Mouse (Mus musculus): ENCODE results near the gene Pdp2. TPM values are rescaled to one million over a fixed set of nuclear protein-coding genes. Genes with fewer than 3 reads are reported as not detected.
A peak's percentile ranks its signal among the peaks of the same experiment; 100 is the strongest.

The Pdp2 gene
- total and polyA plus RNA-seq, 2 experiments from 2014 or later: 16.0 to 18.0 TPM

DNA sequence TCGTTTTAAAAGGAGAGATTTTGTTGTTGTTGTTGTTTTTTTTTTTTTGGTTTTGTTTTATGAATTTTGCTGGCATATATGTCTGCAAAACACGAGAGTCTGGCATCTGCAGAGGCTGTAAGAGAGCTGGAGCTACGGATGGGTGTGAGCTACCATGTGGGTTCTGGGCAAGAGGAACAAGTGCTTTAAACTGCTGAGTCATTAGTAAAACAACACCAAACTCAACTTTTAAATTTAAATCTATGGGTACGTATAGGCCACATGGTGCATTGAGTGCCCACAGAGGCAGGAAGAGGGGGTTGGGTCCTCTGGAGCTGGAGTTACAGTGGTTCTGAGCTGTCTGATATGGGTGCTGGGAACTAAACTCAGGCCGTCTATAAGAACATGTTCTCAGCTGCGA, 46.8 kb downstream of the Pdp2 start:
- TF ChIP-seq CTCF (IDR thresholded peaks at IDR 0.05): no peak
- WGBS: 93% methylated on average over 6 of the region's 6 CpGs

DNA sequence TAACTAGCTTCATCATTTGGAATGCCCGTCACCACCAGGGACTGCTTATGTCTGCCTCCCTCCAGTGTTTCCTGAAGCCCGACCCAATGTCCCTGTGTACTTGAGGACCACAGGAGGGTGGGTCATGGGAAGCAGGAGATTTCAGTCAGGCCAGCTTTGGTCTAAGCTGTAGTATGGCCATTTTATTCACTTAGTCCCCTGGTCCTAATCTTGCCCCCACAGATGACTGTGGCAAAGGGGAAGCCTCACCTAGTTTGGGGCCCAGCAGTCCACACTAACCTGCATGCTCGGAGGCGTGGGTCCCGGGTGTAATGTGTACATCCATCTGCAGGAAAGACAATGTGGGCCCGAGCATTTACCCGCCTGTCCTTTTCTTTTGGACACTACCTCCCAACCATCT, 49.0 kb downstream of the Pdp2 start:
- no peak for TF ChIP-seq CTCF (IDR thresholded peaks at IDR 0.05)
- Histone ChIP-seq H3K27ac (ENCODE audit: low read depth, low read length) (no peak overlapping the region), H3K4me1 (ENCODE audit: insufficient read depth, low read length) (peaks cover 10% of the 10 kb centered on the region; the same call in 1 of the 2 replicates), H3K9ac (replicated peaks; ENCODE audit: low read length, poor library complexity, severe bottlenecking) (peak overlapping the region; percentile 71; the same call in 1 of the 2 replicates), H3K36me3 (ENCODE audit: insufficient read depth, low read length) (peaks cover under 1% of the 10 kb centered on the region; the same call in 1 of the 2 replicates), H3K4me3 (ENCODE audit: low read depth, low read length) (peak overlapping the region; percentile 67; the same call in 1 of the 2 replicates), H3K27me3 (ENCODE audit: insufficient read depth, low read length) (no peaks in the 10 kb centered on the region), H3K9me3 (ENCODE audit: low read length) (no peaks in the 10 kb centered on the region), H3K4me2 (ENCODE audit: low read depth, low read length, poor library complexity, severe bottlenecking) (peak overlapping the region; percentile 63)
- ATAC-seq (ENCODE audit: low FRiP score) (no peak), DNase-seq (ENCODE audit: low spot score) (no peak)
- WGBS: 88% methylated on average over 7 of the region's 7 CpGs

More for the DNA sequence above, 46.8 kb downstream of the Pdp2 start:
- Histone ChIP-seq H3K36me3 (ENCODE audit: insufficient read depth, low read length) (peaks cover 3% of the 10 kb centered on the region; the same call in 1 of the 2 replicates), H3K9me3 (ENCODE audit: low read length) (no peaks in the 10 kb centered on the region), H3K27me3 (ENCODE audit: insufficient read depth, low read length) (no peaks in the 10 kb centered on the region), H3K4me2 (ENCODE audit: low read depth, low read length, poor library complexity, severe bottlenecking) (no peak overlapping the region), H3K4me3 (ENCODE audit: low read depth, low read length) (no peak overlapping the region), H3K27ac (ENCODE audit: low read depth, low read length) (no peak overlapping the region), H3K4me1 (ENCODE audit: insufficient read depth, low read length) (peaks cover 10% of the 10 kb centered on the region; the same call in 1 of the 2 replicates), H3K9ac (replicated peaks; ENCODE audit: low read length, poor library complexity, severe bottlenecking) (no peak overlapping the region)
- no peak for DNase-seq (ENCODE audit: low spot score)
- no peak for ATAC-seq (ENCODE audit: low FRiP score)

- peaks cover 10% of the 10 kb centered on the region; the same call in 1 of the 2 replicates for H3K4me1 ChIP-seq (ENCODE audit: insufficient read depth, low read length)
- ATAC-seq (ENCODE audit: low FRiP score): no peak; the same call in 1 of the 2 replicates
Observed at GRCm38 (mm10) chr8:104640831-104641370, 49.6 kb downstream of the Pdp2 start.

DNA sequence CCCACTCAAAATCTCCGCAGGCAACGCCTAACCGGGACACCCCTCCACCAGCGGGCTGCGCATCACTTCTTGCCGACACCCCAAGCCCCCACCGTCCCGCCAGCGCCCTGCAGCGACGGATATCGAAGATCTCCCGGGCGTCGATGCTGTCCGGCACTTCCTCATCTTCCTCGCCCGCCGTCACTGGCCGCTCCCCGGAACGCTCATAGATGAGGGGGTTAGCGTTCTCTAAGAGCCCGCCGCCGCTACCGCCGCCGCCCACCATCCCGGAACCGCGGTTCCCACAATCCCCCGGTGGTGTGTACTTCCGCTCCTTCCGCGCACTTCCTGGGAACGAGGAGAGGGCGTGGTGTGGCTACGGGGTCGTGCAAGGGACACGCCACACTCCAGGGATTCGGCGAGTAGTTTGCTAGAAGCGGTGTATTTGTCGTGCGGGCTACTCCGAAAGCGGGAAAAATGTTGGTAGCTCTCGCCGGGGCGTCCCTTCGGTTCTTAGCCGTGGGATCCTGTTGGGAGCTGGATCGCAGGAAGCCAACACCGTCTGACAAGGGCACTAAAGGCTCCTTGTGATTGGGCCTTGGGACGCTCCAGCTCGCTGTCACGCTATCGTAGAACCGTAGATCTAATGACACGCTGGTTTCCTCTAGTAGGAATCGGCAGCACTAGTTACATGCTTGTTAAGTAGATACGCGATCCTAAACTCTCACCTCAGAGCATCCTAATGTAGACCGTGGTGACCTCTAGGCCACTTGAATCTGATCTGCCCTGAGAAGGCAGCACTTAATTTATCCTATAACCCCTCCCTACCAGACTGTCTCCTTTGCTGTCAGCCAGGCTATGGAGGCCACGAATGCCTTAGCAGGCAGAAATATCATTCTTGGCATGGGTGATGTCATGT, 50.4 kb downstream of the Pdp2 start, which contains the start of gene Ciao2b:
Ciao2b (minus strand) TSS at position 540 of the 898 bp plus-strand sequence.
- H3K36me3 ChIP-seq (ENCODE audit: insufficient read depth, low read length): no peaks in the 10 kb centered on the region
- peak; percentile 96 for ATAC-seq (ENCODE audit: low FRiP score)
- WGBS: 1% methylated on average over 66 of the region's 66 CpGs
- peak within 1 kb of the TSS; percentile 63 for H3K4me2 ChIP-seq (ENCODE audit: low read depth, low read length, poor library complexity, severe bottlenecking)
- peaks cover 10% of the 10 kb centered on the region; the same call in 1 of the 2 replicates for H3K4me1 ChIP-seq (ENCODE audit: insufficient read depth, low read length)
- peak within 1 kb of the TSS; percentile 71 for H3K9ac ChIP-seq (replicated peaks; ENCODE audit: low read length, poor library complexity, severe bottlenecking)
- DNase-seq (ENCODE audit: low spot score): peak; percentile 92
- H3K9me3 ChIP-seq (ENCODE audit: low read length): no peaks in the 10 kb centered on the region
- H3K27me3 ChIP-seq (ENCODE audit: insufficient read depth, low read length): no peaks in the 10 kb centered on the region
- peak within 1 kb of the TSS; percentile 67 for H3K4me3 ChIP-seq (ENCODE audit: low read depth, low read length)
- TF ChIP-seq CTCF (IDR thresholded peaks at IDR 0.05): no peak
- peak within 1 kb of the TSS; percentile 84 for H3K27ac ChIP-seq (ENCODE audit: low read depth, low read length)

More at GRCm38 (mm10) chr8:104640831-104641370, 49.6 kb downstream of the Pdp2 start:
- peak overlapping the region; percentile 63 for H3K4me2 ChIP-seq (ENCODE audit: low read depth, low read length, poor library complexity, severe bottlenecking)
- DNase-seq (ENCODE audit: low spot score): no peak
- TF ChIP-seq CTCF (IDR thresholded peaks at IDR 0.05): no peak
- no peak overlapping the region for H3K27ac ChIP-seq (ENCODE audit: low read depth, low read length)
- peak overlapping the region; percentile 67 for H3K4me3 ChIP-seq (ENCODE audit: low read depth, low read length)
- H3K36me3 ChIP-seq (ENCODE audit: insufficient read depth, low read length): no peaks in the 10 kb centered on the region
- H3K9ac ChIP-seq (replicated peaks; ENCODE audit: low read length, poor library complexity, severe bottlenecking): peak overlapping the region; percentile 71
- 12% methylated on average over 25 of the region's 25 CpGs for WGBS
- no peaks in the 10 kb centered on the region for H3K27me3 ChIP-seq (ENCODE audit: insufficient read depth, low read length)
- no peaks in the 10 kb centered on the region for H3K9me3 ChIP-seq (ENCODE audit: low read length)

GRCm38 (mm10) chr8:104642324-104642654, 51.0 kb downstream of the Pdp2 start:
- Histone ChIP-seq H3K9ac (replicated peaks; ENCODE audit: low read length, poor library complexity, severe bottlenecking) (peak overlapping the region; percentile 71), H3K27me3 (ENCODE audit: insufficient read depth, low read length) (no peaks in the 10 kb centered on the region), H3K4me3 (ENCODE audit: low read depth, low read length) (peak overlapping the region; percentile 67), H3K4me2 (ENCODE audit: low read depth, low read length, poor library complexity, severe bottlenecking) (peak overlapping the region; percentile 63), H3K27ac (ENCODE audit: low read depth, low read length) (peak overlapping the region; percentile 84), H3K36me3 (ENCODE audit: insufficient read depth, low read length) (no peaks in the 10 kb centered on the region), H3K9me3 (ENCODE audit: low read length) (no peaks in the 10 kb centered on the region), H3K4me1 (ENCODE audit: insufficient read depth, low read length) (peaks cover 10% of the 10 kb centered on the region; the same call in 1 of the 2 replicates)
- WGBS: 72% methylated on average over 6 of the region's 6 CpGs
- no peak for TF ChIP-seq CTCF (IDR thresholded peaks at IDR 0.05)
- ATAC-seq (ENCODE audit: low FRiP score) (peak; percentile 25), DNase-seq (ENCODE audit: low spot score) (no peak)

Data from midbrain, postnatal 0 days (tissue).